Mouse (Mus musculus) forebrain, embryonic 14.5 days (tissue): ENCODE data around the gene Gm5678. TPM values are rescaled to one million over a fixed set of nuclear protein-coding genes. Genes with fewer than 3 reads are reported as not detected.
A peak's percentile ranks its signal among the peaks of the same experiment; 100 is the strongest.

Experiments used
- ATAC-seq: fragments of 200-750 bp; cut with Nextera tagmentation; 2 replicates; pipeline ENCODE4 v1.8.0; 2017; ENCODE audit warnings: mild to moderate bottlenecking, moderate library complexity
- DNase-seq: peaks from one replicate; pipeline ENCODE4 v3.0.0-alpha.2; 2015; ENCODE audit warnings: low spot score
- H3K27ac ChIP-seq: fragments of 300-500 bp; sonication (generic); 2 replicates; pipeline ENCODE4 v1.5.1; 2014; ENCODE audit warnings: low read depth, mild to moderate bottlenecking, control low read depth, low read length, moderate library complexity
- H3K27me3 ChIP-seq: fragments of 300-500 bp; sonication (generic); replicated peaks from 2 replicates; pipeline ENCODE4 v1.6.1; 2014; ENCODE audit warnings: low read length, control low read depth, mixed read lengths; ENCODE audit not compliant: control insufficient read depth, insufficient read depth
- H3K36me3 ChIP-seq: fragments of 300-500 bp; sonication (generic); 2 replicates; pipeline ENCODE4 v1.6.1; 2014; ENCODE audit warnings: low read length, control low read depth; ENCODE audit not compliant: control insufficient read depth, insufficient read depth
- H3K4me1 ChIP-seq: fragments of 300-500 bp; sonication (generic); 2 replicates; pipeline ENCODE4 v1.6.1; 2014; ENCODE audit warnings: antibody characterized with exemption, low read length, control low read depth; ENCODE audit not compliant: control insufficient read depth, insufficient read depth
- H3K4me2 ChIP-seq: fragments of 300-500 bp; sonication (generic); 2 replicates; pipeline ENCODE4 v1.6.1; 2014; ENCODE audit warnings: mild to moderate bottlenecking, control low read depth, low read length
- H3K4me3 ChIP-seq: fragments of 300-500 bp; sonication (generic); 2 replicates; pipeline ENCODE4 v1.5.1; 2014; ENCODE audit warnings: low read depth, low read length, control low read depth
- H3K9ac ChIP-seq: fragments of 300-500 bp; sonication (generic); 2 replicates; pipeline ENCODE4 v1.6.1; 2014; ENCODE audit warnings: mild to moderate bottlenecking, low read length, control low read depth, moderate library complexity
- H3K9me3 ChIP-seq: fragments of 300-500 bp; sonication (generic); replicated peaks from 2 replicates; pipeline ENCODE4 v1.6.1; 2016; ENCODE audit warnings: low read length, control low read depth, mixed read lengths; ENCODE audit not compliant: control insufficient read depth
- WGBS: fragments of 180-500 bp; shearing (Covaris S2); extraction: QIAGEN DNeasy Blood & Tissue Kit; methylation state at CpG from one replicate; pipeline ENCODE4 v1.1.7; 2014; 5-methylcytosine and 5-hydroxymethylcytosine counted together
- polyA plus RNA-seq: library from polyadenylated mRNA; unstranded; fragments of >200 nt; fragmentation: Nextera tagmentation; extraction: Ambion mirVana; gene quantifications from 2 replicates; pipeline ENCODE4 v1.2.1, GENCODE M21; 2014

Gm5678 gene
- polyA plus RNA-seq, 1 experiment from 2014 or later, result not detected

DNA sequence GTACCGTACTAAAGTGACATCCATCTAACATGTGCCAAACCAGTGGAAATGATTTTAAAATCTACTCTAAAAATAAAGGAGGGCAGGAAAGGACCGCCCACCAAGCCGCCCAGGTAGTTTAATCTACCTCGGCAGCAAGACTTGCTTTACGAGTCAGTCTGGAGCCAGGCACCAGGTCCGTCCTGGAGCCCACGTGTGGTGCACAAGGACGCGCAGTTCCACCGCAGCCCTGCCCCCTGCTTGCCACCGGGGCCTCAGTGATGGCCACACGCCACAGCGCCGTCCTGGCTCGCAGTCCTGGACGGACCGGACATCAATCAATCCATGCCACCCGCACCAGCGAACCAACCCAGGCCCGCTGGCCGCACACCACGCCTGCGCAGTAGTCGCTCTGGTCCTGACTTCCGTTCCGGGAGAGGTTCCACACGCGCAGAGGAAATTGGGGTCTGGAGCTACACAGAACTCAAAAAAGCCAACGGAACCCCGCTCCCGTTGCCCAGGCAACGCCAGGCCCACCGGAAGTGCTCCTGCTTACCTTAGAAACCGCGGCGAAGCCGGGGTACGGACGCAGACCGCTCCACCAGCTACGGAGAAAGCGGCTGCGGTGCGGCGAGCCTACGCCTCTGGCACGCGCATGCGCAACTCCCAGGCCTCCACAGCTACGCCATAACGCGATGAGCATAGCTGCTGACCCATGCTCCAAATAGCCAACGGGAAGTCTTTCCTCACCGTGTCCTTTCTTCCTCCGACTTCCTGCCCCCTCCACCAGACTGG is 24.3 kb upstream of the Gm5678 start, which contains the start of gene Setd4:
Gene Setd4, minus strand, starts transcription at position 625 of the 774 bp plus-strand sequence.
- peaks cover 1% of the 10 kb centered on the region; the same call in 1 of the 2 replicates for H3K36me3 ChIP-seq
- no peaks in the 10 kb centered on the region for H3K9me3 ChIP-seq
- H3K4me3 ChIP-seq, result peak within 1 kb of the TSS; percentile 55
- ATAC-seq (peak; percentile 91), DNase-seq (peak; percentile 96)
- 0 out of 2 replicates have a peak, but pooled peaks cover 3% of the 10 kb centered on the region for H3K4me1 ChIP-seq
- WGBS, result 1% methylated on average over 55 of the region's 55 CpGs
- peak within 1 kb of the TSS; percentile 92 for H3K27ac ChIP-seq
- peak within 1 kb of the TSS; percentile 77 for H3K9ac ChIP-seq
- H3K4me2 ChIP-seq, result peak within 1 kb of the TSS; percentile 74
- no peaks in the 10 kb centered on the region for H3K27me3 ChIP-seq

DNA sequence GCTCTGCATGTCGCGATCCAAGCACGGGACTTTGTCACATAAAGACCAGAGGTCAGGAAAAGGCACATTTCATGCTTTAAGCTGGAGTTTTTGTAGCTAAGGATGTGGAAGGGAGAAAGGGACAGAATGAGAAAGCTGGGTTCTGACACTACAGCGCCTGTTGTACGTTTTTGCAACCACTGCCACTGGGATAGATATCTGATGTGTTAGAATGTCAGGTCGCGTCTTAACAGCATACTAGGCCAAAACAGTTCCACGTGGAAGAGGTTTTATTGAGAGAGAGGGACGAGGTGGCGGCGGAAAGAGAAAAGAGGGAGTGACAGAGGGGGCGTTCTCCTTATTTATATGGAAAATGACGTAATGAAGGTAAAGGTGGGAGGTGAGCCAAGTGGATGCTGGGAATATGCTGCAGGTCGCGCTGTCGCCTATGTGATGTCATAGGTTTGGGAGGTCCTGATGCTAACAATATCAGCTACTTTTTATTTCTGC is 23.4 kb upstream of the Gm5678 start:
- H3K27ac ChIP-seq, result peak overlapping the region; percentile 92; the same call in 1 of the 2 replicates
- peak overlapping the region; percentile 55 for H3K4me3 ChIP-seq
- no peaks in the 10 kb centered on the region for H3K9me3 ChIP-seq
- H3K36me3 ChIP-seq, result 0 out of 2 replicates have a peak, but pooled peaks cover 1% of the 10 kb centered on the region
- peak overlapping the region; percentile 77 for H3K9ac ChIP-seq
- peak; percentile 75 for DNase-seq
- 1% methylated on average over 16 of the region's 16 CpGs for WGBS
- no peak for ATAC-seq
- no peaks in the 10 kb centered on the region for H3K27me3 ChIP-seq
- peaks cover 8% of the 10 kb centered on the region; the same call in 1 of the 2 replicates for H3K4me1 ChIP-seq
- peak overlapping the region; percentile 74 for H3K4me2 ChIP-seq

DNA sequence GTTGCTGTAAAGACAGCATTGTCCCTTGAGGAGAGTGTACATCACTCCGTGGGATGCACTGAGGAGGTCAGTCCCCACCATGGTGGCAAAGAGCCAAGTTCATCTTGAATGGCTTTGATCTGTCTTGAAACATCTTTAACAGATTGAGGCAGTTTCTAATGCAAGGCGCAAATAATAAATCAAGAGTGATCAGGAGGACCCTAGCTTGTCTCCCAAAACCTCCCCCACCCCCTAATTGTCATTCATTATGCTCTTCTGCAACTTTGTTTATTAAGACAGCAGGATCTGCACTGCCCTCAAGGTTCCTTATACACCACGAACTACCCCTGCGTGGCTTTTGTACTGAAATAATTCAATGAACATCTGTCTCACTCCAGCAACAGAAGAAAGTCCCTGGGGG is 22.3 kb upstream of the Gm5678 start, which contains the start of gene Cbr1:
Gene Cbr1, plus strand, starts transcription at position 301 of the 400 bp plus-strand sequence.
- Histone ChIP-seq H3K4me1 (peaks cover 8% of the 10 kb centered on the region; the same call in 1 of the 2 replicates), H3K4me2 (peak within 1 kb of the TSS; percentile 74), H3K4me3 (peak within 1 kb of the TSS; percentile 55), H3K9me3 (no peaks in the 10 kb centered on the region), H3K36me3 (peaks cover 6% of the 10 kb centered on the region; the same call in 1 of the 2 replicates), H3K9ac (peak within 1 kb of the TSS; percentile 77; the same call in 1 of the 2 replicates), H3K27me3 (no peaks in the 10 kb centered on the region), H3K27ac (0 out of 2 replicates have a peak within 1 kb of the TSS, but pooled peaks have one; percentile 92)
- peak; percentile 22 for DNase-seq
- no peak for ATAC-seq
- WGBS, result 65% methylated on average over 4 of the region's 4 CpGs

DNA sequence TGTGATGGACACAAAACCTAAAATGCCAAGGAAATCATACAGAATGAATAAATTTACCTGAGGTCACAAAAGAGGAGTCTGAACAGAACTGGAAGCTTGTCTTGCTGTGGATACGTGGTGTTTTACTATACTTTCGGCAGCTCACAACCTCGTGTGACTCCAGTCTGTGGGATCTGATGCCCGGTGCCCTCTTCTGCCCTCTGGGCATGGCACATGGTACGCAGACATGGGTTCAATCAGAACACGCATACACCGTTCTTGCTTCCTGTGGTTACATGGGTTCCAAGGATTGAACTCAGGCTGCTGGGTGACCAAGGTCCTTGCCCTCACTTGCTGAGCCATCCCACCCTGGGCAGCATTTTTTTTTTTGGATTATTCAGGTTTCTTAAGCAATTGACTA is 21.8 kb upstream of the Gm5678 start:
- Histone ChIP-seq H3K4me3 (no peak overlapping the region), H3K4me2 (no peak overlapping the region), H3K27me3 (no peaks in the 10 kb centered on the region), H3K9me3 (no peaks in the 10 kb centered on the region), H3K4me1 (peaks cover 8% of the 10 kb centered on the region; the same call in 1 of the 2 replicates), H3K36me3 (peaks cover 7% of the 10 kb centered on the region), H3K9ac (no peak overlapping the region), H3K27ac (no peak overlapping the region)
- DNase-seq (no peak), ATAC-seq (no peak)
- WGBS, result 87% methylated on average over 7 of the region's 7 CpGs

DNA sequence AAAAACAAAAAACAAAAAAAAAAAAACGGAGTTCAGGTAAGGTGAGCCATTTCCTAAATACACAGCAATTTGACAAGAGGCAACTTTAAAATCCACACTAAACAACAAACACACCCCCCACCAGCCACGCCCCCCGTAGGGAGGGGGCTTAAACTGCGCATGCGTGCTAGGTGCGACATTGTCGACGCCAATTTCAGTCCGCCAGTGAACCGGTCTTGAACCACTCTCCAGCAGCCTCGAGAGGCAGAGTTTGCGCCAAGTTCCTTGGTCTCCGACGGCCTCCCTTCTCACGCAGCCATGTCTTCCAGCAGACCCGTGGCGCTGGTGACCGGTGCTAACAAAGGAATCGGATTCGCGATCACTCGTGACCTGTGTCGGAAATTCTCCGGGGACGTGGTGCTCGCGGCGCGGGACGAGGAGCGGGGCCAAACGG is 20.2 kb upstream of the Gm5678 start:
- Histone ChIP-seq H3K4me2 (peak overlapping the region; percentile 60), H3K9me3 (no peaks in the 10 kb centered on the region), H3K9ac (peak overlapping the region; percentile 72), H3K36me3 (peaks cover 13% of the 10 kb centered on the region), H3K27ac (no peak overlapping the region), H3K27me3 (no peaks in the 10 kb centered on the region), H3K4me1 (peaks cover 8% of the 10 kb centered on the region; the same call in 1 of the 2 replicates), H3K4me3 (peak overlapping the region; percentile 49)
- DNase-seq, result peak; percentile 94
- peak; percentile 40 for ATAC-seq
- under 1% methylated on average over 32 of the region's 32 CpGs for WGBS

DNA sequence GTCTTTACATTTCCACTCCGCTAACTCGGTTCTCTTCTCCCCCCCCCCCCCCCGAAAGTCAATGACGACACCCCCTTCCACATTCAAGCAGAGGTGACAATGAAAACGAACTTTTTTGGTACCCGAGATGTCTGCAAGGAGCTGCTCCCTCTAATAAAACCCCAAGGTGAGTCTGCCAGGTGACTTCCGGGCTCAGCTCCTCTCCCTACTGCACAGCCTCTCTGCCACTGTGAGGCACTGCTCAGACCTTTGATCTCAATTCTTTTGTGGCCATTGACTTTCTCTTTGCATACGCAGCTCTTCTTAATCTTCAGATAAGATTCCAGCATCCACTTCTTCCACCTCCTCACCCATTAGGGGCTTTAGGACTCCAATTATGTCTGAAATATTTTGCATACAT is 19.2 kb upstream of the Gm5678 start:
- H3K4me3 ChIP-seq, result peak overlapping the region; percentile 49; the same call in 1 of the 2 replicates
- no peak for ATAC-seq
- H3K4me2 ChIP-seq, result peak overlapping the region; percentile 60
- peaks cover 8% of the 10 kb centered on the region; the same call in 1 of the 2 replicates for H3K4me1 ChIP-seq
- no peaks in the 10 kb centered on the region for H3K9me3 ChIP-seq
- H3K27ac ChIP-seq, result no peak overlapping the region
- peak overlapping the region; percentile 72; the same call in 1 of the 2 replicates for H3K9ac ChIP-seq
- WGBS, result 72% methylated on average over 8 of the region's 8 CpGs
- no peaks in the 10 kb centered on the region for H3K27me3 ChIP-seq
- H3K36me3 ChIP-seq, result peaks cover 13% of the 10 kb centered on the region
- no peak for DNase-seq

DNA sequence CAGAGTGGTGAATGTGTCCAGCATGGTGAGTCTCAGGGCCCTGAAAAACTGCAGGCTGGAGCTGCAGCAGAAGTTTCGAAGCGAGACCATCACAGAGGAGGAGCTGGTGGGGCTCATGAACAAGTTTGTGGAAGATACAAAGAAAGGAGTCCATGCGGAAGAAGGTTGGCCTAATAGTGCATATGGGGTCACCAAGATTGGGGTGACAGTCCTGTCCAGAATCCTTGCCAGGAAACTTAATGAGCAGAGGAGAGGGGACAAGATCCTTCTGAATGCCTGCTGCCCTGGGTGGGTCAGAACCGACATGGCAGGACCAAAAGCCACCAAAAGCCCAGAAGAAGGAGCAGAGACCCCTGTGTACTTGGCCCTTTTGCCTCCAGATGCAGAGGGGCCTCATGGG is 18.1 kb upstream of the Gm5678 start:
- Histone ChIP-seq H3K4me1 (peaks cover 8% of the 10 kb centered on the region; the same call in 1 of the 2 replicates), H3K4me2 (no peak overlapping the region), H3K4me3 (no peak overlapping the region), H3K27ac (no peak overlapping the region), H3K9me3 (no peaks in the 10 kb centered on the region), H3K27me3 (no peaks in the 10 kb centered on the region), H3K36me3 (peaks cover 13% of the 10 kb centered on the region), H3K9ac (no peak overlapping the region)
- no peak for ATAC-seq
- DNase-seq, result no peak
- WGBS, result 97% methylated on average over 4 of the region's 4 CpGs

DNA sequence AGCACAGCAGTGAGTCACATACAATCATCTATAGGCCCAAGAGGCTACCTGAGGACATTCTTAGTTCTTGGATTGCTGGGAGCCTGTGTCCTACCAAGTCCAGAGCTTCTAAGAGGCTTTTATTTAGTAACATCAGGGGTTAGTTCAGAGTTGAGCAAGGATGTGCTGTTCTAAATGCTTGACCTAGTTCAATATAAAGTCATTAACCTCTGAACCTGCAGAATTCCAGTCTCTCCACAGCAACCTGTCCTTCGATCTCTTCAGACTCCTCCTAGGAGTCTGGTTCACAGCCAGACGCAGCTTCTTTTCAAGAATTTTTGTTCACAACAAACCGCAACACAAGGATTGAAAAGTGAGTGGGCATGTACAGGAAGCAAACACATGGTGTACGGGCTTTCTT is 16.9 kb upstream of the Gm5678 start:
- H3K4me2 ChIP-seq, result no peak overlapping the region
- H3K27me3 ChIP-seq, result no peaks in the 10 kb centered on the region
- DNase-seq (no peak), ATAC-seq (no peak)
- H3K27ac ChIP-seq, result no peak overlapping the region
- H3K9ac ChIP-seq, result no peak overlapping the region
- 94% methylated on average over 4 of the region's 4 CpGs for WGBS
- H3K9me3 ChIP-seq, result no peaks in the 10 kb centered on the region
- H3K36me3 ChIP-seq, result peaks cover 13% of the 10 kb centered on the region
- H3K4me3 ChIP-seq, result no peak overlapping the region
- peaks cover 8% of the 10 kb centered on the region; the same call in 1 of the 2 replicates for H3K4me1 ChIP-seq
